8 mouse cellular contexts compared by ENCODE assay signal in genomic region chr17:68210313-68211254, GRCm38 (mm10).
DNase-seq lines count a peak whose midpoint lies in the region; ATAC-seq and TF ChIP-seq lines count a peak whose summit lies in the region.

No protein-coding gene starts in this region.

- H3K36me3 ChIP-seq in embryonic facial prominence, embryonic 11.5 days (replicated peaks; ENCODE audit: control insufficient read depth, insufficient read depth, low read depth, low read length) = no peaks in the 10 kb centered on the region
- H3K36me3 ChIP-seq in heart, embryonic 13.5 days = no peaks in the 10 kb centered on the region
- no peaks in the 10 kb centered on the region for H3K36me3 ChIP-seq in lung, embryonic 14.5 days (ENCODE audit: insufficient read depth)

- no peaks in the 10 kb centered on the region for H3K9me3 ChIP-seq in embryonic facial prominence, embryonic 11.5 days (replicated peaks; ENCODE audit: control insufficient read depth, low read length)
- H3K9me3 ChIP-seq in heart, embryonic 13.5 days = no peaks in the 10 kb centered on the region
- H3K9me3 ChIP-seq in lung, embryonic 14.5 days (ENCODE audit: low read depth, low read length) = no peaks in the 10 kb centered on the region

- DNase-seq in left cerebral cortex, postnatal 4 days = peak; percentile 27
- no peak for DNase-seq in left cerebral cortex, adult 8-10 months (ENCODE audit: low spot score in 2 of 2)
- DNase-seq in embryonic facial prominence, embryonic 11.5 days (ENCODE audit: low spot score) = peak; percentile 65
- peak; percentile 37 to 62 for DNase-seq in kidney, adult 8-10 months
- peak; percentile 82 for DNase-seq in lung, embryonic 14.5 days
- peak; percentile 66 for DNase-seq in retina, postnatal 1 day
- DNase-seq in spleen, postnatal 14 days (ENCODE audit: low spot score in 2 of 2) = no peak

- no peaks in the 10 kb centered on the region for H3K4me1 ChIP-seq in embryonic facial prominence, embryonic 11.5 days (ENCODE audit: control insufficient read depth, insufficient read depth, low read length)
- H3K4me1 ChIP-seq in heart, embryonic 13.5 days = peaks cover 8% of the 10 kb centered on the region; the same call in 1 of the 2 replicates
- peaks cover 5% of the 10 kb centered on the region; the same call in 1 of the 2 replicates for H3K4me1 ChIP-seq in lung, embryonic 14.5 days (ENCODE audit: insufficient read depth)

- H3K4me2 ChIP-seq in embryonic facial prominence, embryonic 11.5 days (ENCODE audit: low read depth, low read length) = no peak overlapping the region
- H3K4me2 ChIP-seq in heart, embryonic 13.5 days = peak overlapping the region; percentile 57
- H3K4me2 ChIP-seq in lung, embryonic 14.5 days = peak overlapping the region; percentile 47

- ATAC-seq in embryonic facial prominence, embryonic 11.5 days (replicated peaks; ENCODE audit: insufficient number of reproducible peaks, low FRiP score, low TSS enrichment, low read depth) = no peak
- ATAC-seq in heart, embryonic 13.5 days (ENCODE audit: extremely low read depth, insufficient number of reproducible peaks, low FRiP score, low TSS enrichment) = no peak
- ATAC-seq in lung, embryonic 14.5 days (ENCODE audit: insufficient read depth) = peak; percentile 77

- intact Hi-C loops in left cerebral cortex, postnatal 4 days (cut with DNase I) = no loop called here

- no peak overlapping the region for H3K9ac ChIP-seq in embryonic facial prominence, embryonic 11.5 days (replicated peaks; ENCODE audit: low read length)
- peak overlapping the region; percentile 53; the same call in 1 of the 2 replicates for H3K9ac ChIP-seq in heart, embryonic 13.5 days
- no peak overlapping the region for H3K9ac ChIP-seq in lung, embryonic 14.5 days

- H3K4me3 ChIP-seq in embryonic facial prominence, embryonic 11.5 days (ENCODE audit: low read depth, low read length) = no peak overlapping the region
- H3K4me3 ChIP-seq in heart, embryonic 13.5 days = peak overlapping the region; percentile 26
- no peak overlapping the region for H3K4me3 ChIP-seq in lung, embryonic 14.5 days (ENCODE audit: low read depth, low read length)

- 24% methylated on average over 14 of the region's 14 CpGs for WGBS in embryonic facial prominence, embryonic 11.5 days
- WGBS in heart, embryonic 13.5 days = 17% methylated on average over 14 of the region's 14 CpGs
- WGBS in lung, embryonic 14.5 days = 15% methylated on average over 14 of the region's 14 CpGs

- no peak overlapping the region for H3K27ac ChIP-seq in embryonic facial prominence, embryonic 11.5 days (replicated peaks; ENCODE audit: low read depth, low read length)
- H3K27ac ChIP-seq in heart, embryonic 13.5 days (replicated peaks) = no peak overlapping the region
- no peak overlapping the region for H3K27ac ChIP-seq in lung, embryonic 14.5 days (ENCODE audit: low read depth)

- H3K27me3 ChIP-seq in embryonic facial prominence, embryonic 11.5 days (ENCODE audit: control insufficient read depth, insufficient read depth, low read length) = no peaks in the 10 kb centered on the region
- H3K27me3 ChIP-seq in heart, embryonic 13.5 days (replicated peaks) = no peaks in the 10 kb centered on the region
- H3K27me3 ChIP-seq in lung, embryonic 14.5 days (ENCODE audit: insufficient read depth, low read length) = no peaks in the 10 kb centered on the region

- no peak for TF ChIP-seq CTCF in lung, embryonic 14.5 days (IDR thresholded peaks at IDR 0.05; ENCODE audit: low read depth)

Comparison
In these comparisons a context has a peak if more than half of its experiments do, and no peak if none do; other contexts are left out.
1. DNase-seq: peak in left cerebral cortex, postnatal 4 days (single experiment), embryonic facial prominence, embryonic 11.5 days (single experiment), kidney, adult 8-10 months (2 of 2), lung, embryonic 14.5 days (single experiment) and retina, postnatal 1 day (single experiment); none in left cerebral cortex, adult 8-10 months (0 of 2) and spleen, postnatal 14 days (0 of 2).